Mouse (Mus musculus): Measurements from ENCODE around the gene Bach2.

Bach2 gene

GRCm38 (mm10) chr4:32522013-32522412, 283.4 kb downstream of the Bach2 start:
- DNase-seq (ENCODE audit: low read depth, low spot score) = no peak

GRCm38 (mm10) chr4:32524282-32524681, 285.7 kb downstream of the Bach2 start:
- DNase-seq (ENCODE audit: low read depth, low spot score) = no peak

DNA sequence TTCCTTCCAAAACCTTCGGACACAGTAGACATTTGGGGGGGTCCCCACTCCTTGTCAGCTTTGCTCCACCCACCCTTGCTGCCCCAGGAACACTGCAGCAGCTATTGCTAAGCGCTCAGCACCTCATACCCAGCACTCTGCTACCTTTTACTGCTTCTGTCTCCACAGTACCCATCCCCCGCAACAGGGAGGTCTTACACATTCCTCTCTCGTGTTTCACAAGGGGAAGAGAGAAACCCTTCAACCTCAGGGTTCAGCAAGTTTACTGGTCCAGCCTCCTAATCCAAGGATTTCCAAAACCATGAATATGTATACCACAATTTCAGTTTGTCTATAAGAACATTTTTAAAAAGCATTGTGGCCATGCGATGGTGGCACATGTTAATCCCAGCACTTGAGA, 286.4 kb downstream of the Bach2 start:
- DNase-seq (ENCODE audit: low read depth, low spot score) = no peak

GRCm38 (mm10) chr4:32526228-32526836, 287.7 kb downstream of the Bach2 start:
- DNase-seq (ENCODE audit: low read depth, low spot score) = no peak

- DNase-seq (ENCODE audit: low read depth, low spot score) = no peak
Measured at GRCm38 (mm10) chr4:32529443-32529995, 290.9 kb downstream of the Bach2 start.

DNA sequence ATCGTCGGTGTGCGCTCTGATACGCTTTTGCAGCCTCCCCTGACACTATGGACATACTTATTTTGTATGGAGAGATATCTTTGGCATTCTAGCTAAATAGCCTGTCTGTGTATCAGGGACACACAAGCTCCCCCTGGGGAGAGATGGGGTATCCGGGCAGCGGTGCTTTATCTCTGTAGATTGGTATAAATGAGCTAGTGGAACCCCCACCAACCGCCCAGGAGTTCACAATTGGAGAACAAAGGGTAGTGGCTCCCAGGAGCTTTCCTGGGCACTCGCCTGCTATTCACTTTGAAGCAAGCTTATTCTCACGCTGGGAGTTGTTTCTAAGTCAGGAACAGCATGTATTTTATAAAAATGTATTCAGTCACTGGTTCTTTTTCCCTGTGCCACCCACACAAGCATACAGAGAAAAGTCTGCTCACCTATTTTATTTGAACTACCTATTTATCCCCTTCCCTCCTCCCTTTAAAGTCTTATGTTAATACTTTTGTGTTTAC, 291.9 kb downstream of the Bach2 start:
- DNase-seq (ENCODE audit: low read depth, low spot score) = no peak

DNA sequence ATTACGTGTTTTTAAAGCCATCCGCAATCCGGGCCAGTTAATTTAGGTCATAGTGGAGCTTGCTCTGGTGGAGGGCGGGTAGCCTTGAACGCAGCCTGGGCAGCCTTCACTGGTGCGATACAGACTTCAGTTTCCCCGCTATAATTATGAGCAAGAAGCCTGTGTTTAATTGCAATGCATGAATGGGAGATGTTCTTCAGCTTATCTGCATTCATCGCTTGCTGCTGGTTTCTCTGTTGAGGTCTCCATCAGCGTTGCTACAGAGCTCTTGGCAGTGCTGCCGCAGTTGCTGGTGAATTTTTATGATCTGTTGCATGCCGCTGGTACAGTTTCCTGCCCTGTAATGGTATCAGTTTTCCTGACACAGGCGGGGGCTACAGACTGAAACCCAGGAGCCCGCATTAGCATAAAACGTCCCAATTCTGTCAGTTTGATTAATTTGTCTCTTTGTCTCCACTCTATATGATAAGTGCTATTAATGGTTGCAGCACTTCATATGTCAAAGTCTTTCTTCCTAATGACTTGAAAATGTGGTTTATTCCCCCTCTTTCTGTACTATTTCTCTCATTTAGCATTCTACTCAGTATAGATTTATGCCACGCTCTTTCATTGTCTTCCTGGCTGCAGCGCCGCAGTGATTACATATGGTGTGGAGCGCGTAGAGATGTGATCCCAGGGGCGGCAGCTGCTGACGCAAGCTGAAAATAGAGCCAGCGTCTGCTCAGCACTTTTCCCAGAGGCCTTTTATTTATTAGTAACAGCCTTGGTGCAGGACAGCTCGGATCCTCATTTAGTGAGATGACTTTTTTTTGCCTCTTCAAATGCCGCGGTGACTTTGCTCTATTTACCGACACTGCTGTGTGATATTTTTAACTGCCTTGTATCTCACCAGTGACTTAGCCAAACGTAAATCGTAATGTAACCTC, 292.6 kb downstream of the Bach2 start:
- no peak for DNase-seq (ENCODE audit: low read depth, low spot score)

DNA sequence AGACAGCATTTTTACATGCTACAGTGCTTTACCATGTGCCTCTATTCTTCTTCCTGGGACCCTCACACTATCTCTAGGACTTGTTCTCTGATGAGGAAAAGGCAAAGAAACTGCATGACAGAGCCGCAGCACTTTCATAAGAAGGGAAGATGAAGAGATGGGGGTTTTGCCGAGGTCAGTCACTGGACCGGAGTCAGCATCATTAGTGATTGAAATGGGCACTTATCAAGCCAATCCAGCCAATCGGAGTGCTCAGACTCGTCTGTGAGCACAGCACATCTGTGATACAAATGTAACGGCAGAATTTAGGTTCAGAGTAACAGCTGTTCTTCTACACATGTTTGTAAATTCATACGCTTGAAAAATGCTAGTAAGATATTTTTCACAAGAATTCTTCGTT, 293.5 kb downstream of the Bach2 start:
- no peak for DNase-seq (ENCODE audit: low read depth, low spot score)

- DNase-seq (ENCODE audit: low read depth, low spot score) = no peak
Measured at GRCm38 (mm10) chr4:32533735-32534134, 295.1 kb downstream of the Bach2 start.

GRCm38 (mm10) chr4:32535626-32536025, 297.0 kb downstream of the Bach2 start:
- DNase-seq (ENCODE audit: low read depth, low spot score) = no peak

DNA sequence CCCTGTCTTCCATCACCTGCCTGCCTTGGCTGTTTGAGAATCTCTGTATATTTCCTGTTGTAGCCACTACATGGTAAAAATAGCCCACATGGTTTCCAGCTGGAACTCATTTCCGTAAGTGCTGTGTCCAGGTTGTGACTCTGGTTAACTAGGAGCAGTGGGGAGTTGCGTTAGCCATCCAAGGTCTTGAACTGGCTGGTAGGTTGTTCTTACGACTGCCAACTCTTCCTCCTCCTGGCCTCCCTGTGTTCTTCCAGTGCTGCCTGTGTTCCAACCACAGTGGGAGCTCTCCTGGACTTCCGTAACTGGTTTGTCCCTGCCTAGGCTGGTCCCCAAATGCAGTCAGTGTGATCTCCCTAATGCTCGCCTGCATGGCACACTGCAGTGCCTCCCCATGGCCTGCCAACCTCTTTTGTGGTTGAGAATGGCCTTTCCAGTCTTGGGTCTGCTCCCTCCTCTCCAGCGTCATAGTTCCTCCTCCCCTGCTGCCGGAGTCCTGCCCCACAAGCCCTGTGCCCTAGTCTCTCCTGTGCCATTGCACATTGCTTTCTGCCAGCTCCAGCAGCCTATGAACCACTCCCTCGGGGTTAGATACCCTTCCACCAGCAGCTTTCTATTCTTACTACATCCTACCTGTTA, 298.4 kb downstream of the Bach2 start:
- DNase-seq (ENCODE audit: low read depth, low spot score) = peak; percentile 19

- DNase-seq (ENCODE audit: low read depth, low spot score) = peak; percentile 74
Measured at GRCm38 (mm10) chr4:32538088-32538487, 299.5 kb downstream of the Bach2 start.

DNA sequence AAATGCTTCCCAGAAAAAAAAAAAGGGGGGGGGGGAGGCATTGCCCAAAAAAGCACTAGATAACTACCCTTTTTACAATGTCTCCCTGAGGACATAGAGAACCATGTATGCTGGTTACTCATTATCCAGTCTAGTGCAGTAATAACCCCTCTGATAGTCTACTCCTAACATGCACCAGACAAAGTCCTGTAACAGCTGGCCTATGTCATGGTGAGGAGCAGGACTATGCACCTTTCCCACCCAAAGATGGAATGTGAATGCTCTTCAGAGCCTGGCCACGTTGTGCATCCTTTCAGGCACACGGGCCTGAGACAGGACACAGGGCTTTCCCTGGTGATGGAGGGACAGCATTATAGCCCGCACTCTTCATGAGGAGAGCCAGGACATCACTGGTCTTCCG, 299.9 kb downstream of the Bach2 start:
- no peak for DNase-seq (ENCODE audit: low read depth, low spot score)

DNA sequence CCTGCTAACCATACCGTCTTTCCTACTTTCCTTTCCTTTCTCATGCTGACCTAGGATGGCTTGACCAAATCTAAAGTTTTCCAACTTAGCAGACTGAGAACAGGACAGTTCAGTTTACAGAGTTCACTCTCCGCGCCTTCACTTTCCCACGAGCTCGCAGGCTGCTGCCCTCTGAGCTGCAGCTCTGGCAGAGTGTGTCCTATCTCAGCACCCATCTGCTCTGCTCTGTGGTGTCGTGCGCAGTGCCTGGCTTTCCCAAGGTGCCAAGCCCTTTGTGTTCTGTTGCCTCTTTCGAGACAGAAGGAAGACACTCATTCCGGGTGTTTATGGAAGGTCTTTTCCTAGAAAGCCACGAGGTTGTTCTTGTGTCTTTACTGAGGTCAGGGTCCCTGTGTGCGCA, 300.4 kb downstream of the Bach2 start:
- no peak for DNase-seq (ENCODE audit: low read depth, low spot score)

DNA sequence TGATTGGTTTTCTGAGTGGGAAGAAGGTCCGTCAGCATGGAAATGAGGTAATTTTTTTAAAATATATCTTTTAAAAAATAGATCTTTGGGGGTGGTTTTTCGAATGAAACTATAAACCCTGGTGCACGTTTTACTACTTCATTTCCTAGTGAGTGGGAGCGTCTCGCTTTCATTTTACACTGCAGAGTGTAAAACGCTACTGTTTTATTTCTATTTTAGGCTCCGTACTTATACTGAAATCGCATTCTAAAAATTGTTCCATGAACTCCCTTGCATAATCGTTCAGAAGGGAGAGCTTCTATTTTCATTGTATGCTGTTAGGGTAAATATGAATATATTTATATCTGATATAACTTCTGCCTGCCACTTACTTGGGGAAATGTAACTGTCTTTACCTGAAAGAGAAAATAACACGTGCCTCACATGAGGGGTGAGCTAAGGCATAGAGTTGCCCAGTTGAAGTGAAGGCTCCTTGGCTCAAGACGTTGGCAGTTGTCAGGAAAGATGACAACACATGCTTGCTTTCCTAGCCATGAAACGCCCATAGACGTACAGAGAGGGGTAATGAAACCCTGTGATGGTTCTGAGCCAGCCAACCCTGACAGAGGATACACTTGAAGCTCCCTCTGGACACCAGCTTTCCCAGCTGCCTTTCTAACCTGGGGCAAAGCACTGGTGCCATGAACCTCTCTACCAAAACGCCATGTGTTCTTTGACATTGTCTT, 306.4 kb downstream of the Bach2 start:
- no peak for DNase-seq (ENCODE audit: low read depth, low spot score)

- DNase-seq (ENCODE audit: low read depth, low spot score) = no peak
Measured at GRCm38 (mm10) chr4:32545548-32545947, 306.9 kb downstream of the Bach2 start.

DNA sequence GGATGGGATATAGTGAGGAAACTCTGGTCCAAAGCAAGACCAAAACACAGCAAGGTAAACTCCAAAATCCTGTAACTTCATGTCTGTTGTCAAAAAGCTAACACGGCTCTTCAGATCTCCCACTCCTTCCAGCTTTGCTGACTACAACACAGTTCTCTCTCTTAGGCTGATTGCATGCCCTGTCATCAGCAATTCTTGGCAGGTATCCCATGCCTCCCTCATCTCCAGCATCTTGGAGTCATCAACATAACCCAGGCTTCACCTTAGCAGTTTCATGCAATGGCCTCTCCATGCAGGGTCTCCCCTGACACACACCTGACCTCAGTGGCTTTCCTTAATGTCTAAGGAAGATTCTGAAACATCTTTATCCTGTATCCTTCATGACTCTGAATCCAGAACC, 310.5 kb downstream of the Bach2 start:
- DNase-seq (ENCODE audit: low read depth, low spot score) = peak; percentile 80

GRCm38 (mm10) chr4:32551337-32551736, 312.7 kb downstream of the Bach2 start:
- DNase-seq (ENCODE audit: low read depth, low spot score) = peak; percentile 75

DNA sequence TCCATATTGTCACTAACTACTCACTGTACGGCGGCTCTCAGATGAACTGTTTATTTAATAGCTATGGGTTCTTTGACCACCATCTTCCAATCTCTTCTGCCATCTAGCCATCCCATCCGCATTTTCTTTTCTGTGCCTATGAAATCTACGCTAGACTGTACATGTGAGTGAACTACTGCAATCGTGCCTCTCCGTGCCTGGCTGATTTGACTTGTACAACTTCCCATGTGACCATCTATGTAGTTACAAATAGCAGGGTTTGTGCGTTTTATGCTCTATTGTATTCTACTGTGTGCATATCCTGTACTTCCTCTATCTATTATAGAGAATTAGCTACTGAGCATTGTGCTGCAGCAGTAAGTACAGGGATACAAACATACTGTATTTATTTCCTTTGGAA, 316.9 kb downstream of the Bach2 start:
- DNase-seq (ENCODE audit: low read depth, low spot score) = no peak

GRCm38 (mm10) chr4:32560246-32560645, 321.6 kb downstream of the Bach2 start:
- no peak for DNase-seq (ENCODE audit: low read depth, low spot score)

Data from 3T3-L1 (cell line).